Mouse (Mus musculus): ENCODE measurements around the gene Rcl1.

GRCm38 (mm10) chr19:29059688-29060087, 41.5 kb upstream of the Rcl1 start:
- TF ChIP-seq HCFC1 (IDR thresholded peaks at IDR 0.05; ENCODE audit: borderline replicate concordance, insufficient read depth, low read length) (no peak), CHD2 (IDR thresholded peaks at IDR 0.05; ENCODE audit: low read depth, low read length) (no peak)
